Comparison of ENCODE assay signal across 14 mouse cellular contexts in genomic region chr8:120501426-120501825, GRCm38 (mm10).
DNase-seq lines count a peak whose midpoint lies in the region; ATAC-seq and TF ChIP-seq lines count a peak whose summit lies in the region.
"Had no signal": no experiment of that assay in that cellular context is flagged by ENCODE, and none has a peak within 500 bp of the region (broad histone marks: within the 10 kb centered on the region; RNA-seq: fewer than 3 reads in every experiment).

No protein-coding gene starts in this region.

- WGBS in liver, embryonic 12.5 days (ENCODE audit: insufficient replicate concordance): 88% methylated on average over 5 of the region's 5 CpGs
- WGBS in thymus, adult 2 months: 84% methylated on average over 5 of the region's 5 CpGs

- ATAC-seq in liver, embryonic 12.5 days: no peak
- ATAC-seq: forebrain, embryonic 16.5 days; midbrain, embryonic 16.5 days had no signal

- no peak for TF ChIP-seq CTCF in gastrocnemius, adult 2 months (IDR thresholded peaks at IDR 0.05)
- TF ChIP-seq CTCF in thymus, adult 2 months (IDR thresholded peaks at IDR 0.05; ENCODE audit: borderline replicate concordance, control insufficient read depth, extremely low read depth, insufficient read depth, low read length, poor library complexity): no peak

- no peaks in the 10 kb centered on the region for H3K27me3 ChIP-seq in liver, embryonic 12.5 days (replicated peaks)
- H3K27me3 ChIP-seq in thymus, adult 2 months (ENCODE audit: control insufficient read depth, insufficient read depth, low read length): no peaks in the 10 kb centered on the region

- no peak overlapping the region for H3K9ac ChIP-seq in liver, embryonic 12.5 days
- H3K9ac ChIP-seq: hindbrain, embryonic 12.5 days had no signal

- H3K9me3 ChIP-seq in liver, embryonic 12.5 days (replicated peaks): no peaks in the 10 kb centered on the region
- H3K9me3 ChIP-seq: hindbrain, embryonic 12.5 days; limb, embryonic 13.5 days had no signal

- peaks cover 100% of the 10 kb centered on the region for H3K4me1 ChIP-seq in liver, embryonic 12.5 days
- H3K4me1 ChIP-seq in thymus, adult 2 months (replicated peaks; ENCODE audit: control insufficient read depth, insufficient read depth, low read length): peaks cover 92% of the 10 kb centered on the region

- peak overlapping the region; percentile 85 for H3K4me2 ChIP-seq in liver, embryonic 12.5 days
- H3K4me2 ChIP-seq: hindbrain, embryonic 12.5 days; limb, embryonic 13.5 days had no signal

- peak; percentile 58 for DNase-seq in gastrocnemius, adult 2 months
- DNase-seq in gastrocnemius, adult 8-10 months (ENCODE audit: low spot score in 2 of 2): no peak
- no peak for DNase-seq in liver
- no peak for DNase-seq in thymus, adult 2 months
- DNase-seq in thymus, postnatal 14 days: no peak
- no peak for DNase-seq in frontal cortex, postnatal 10 days (ENCODE audit: low spot score in 2 of 2)
- DNase-seq: gastrocnemius, postnatal 10 days; right cerebral cortex, adult 18-20 months had no signal

- H3K27ac ChIP-seq in gastrocnemius, adult 2 months: peak overlapping the region; percentile 78
- peak overlapping the region; percentile 100 for H3K27ac ChIP-seq in liver, embryonic 12.5 days
- H3K27ac ChIP-seq in thymus, adult 2 months (ENCODE audit: control insufficient read depth, insufficient read depth, low read length): peak overlapping the region; percentile 57; the same call in 1 of the 2 replicates
- H3K27ac ChIP-seq: hindbrain, embryonic 12.5 days; limb, embryonic 13.5 days had no signal

- H3K36me3 ChIP-seq in liver, embryonic 12.5 days: peaks cover 22% of the 10 kb centered on the region
- no peaks in the 10 kb centered on the region for H3K36me3 ChIP-seq in thymus, adult 2 months (ENCODE audit: control insufficient read depth, insufficient read depth, low read length)
- H3K36me3 ChIP-seq: hindbrain, embryonic 12.5 days; limb, embryonic 13.5 days had no signal

- H3K4me3 ChIP-seq in gastrocnemius, adult 2 months: no peak overlapping the region
- H3K4me3 ChIP-seq in liver, embryonic 12.5 days: no peak overlapping the region
- no peak overlapping the region for H3K4me3 ChIP-seq in thymus, adult 2 months (ENCODE audit: control insufficient read depth, insufficient read depth, low read length)
- H3K4me3 ChIP-seq: erythroblast, embryonic 14.5 days; hindbrain, embryonic 12.5 days; limb, embryonic 13.5 days had no signal

- TF ChIP-seq POLR2A in thymus, adult 2 months (IDR thresholded peaks at IDR 0.05; ENCODE audit: control insufficient read depth, extremely low read depth, insufficient read depth, low read length, poor library complexity): no peak

- intact Hi-C loops in gastrocnemius, adult 2 months (cut with DNase I): loop anchor here (5.0 kb wide), 2 partner anchors 36 to 64 kb away; no protein-coding TSS in a partner anchor
